Mouse (Mus musculus): ENCODE data around the gene Fam240b. TPM values are rescaled to one million over a fixed set of nuclear protein-coding genes. Genes with fewer than 3 reads are reported as not detected.

Gene Fam240b
- polyA plus RNA-seq (2012; rRNA removed), result not detected in 2 replicates

GRCm38 (mm10) chr13:64497692-64498091 lies at the start of gene Fam240b:
Gene Fam240b, minus strand, starts transcription at chr13:64497792.

GRCm38 (mm10) chr13:64432017-64432995 lies 65.3 kb downstream of the Fam240b start, which contains the start of gene Cdk20:
Gene Cdk20, plus strand, starts transcription at chr13:64432314.

Other genes with a start within 250 kb of the Fam240b start
- gene Cdc14b, start 222.5 kb downstream of the Fam240b start, polyA plus RNA-seq (2012; rRNA removed), result 4.2 and 5.2 TPM in 2 replicates
- 6.9 and 8.4 TPM in 2 replicates for gene Aaed1, start 185.1 kb downstream of the Fam240b start, polyA plus RNA-seq (2012; rRNA removed)
- gene Ctsl, start 126.9 kb downstream of the Fam240b start, polyA plus RNA-seq (2012; rRNA removed), result 82.5 and 94.7 TPM in 2 replicates
- gene Cdk20, start 65.5 kb downstream of the Fam240b start, polyA plus RNA-seq (2012; rRNA removed), result 2.6 and 2.7 TPM in 2 replicates

Data from liver, embryonic 14 days (tissue).